Mouse (Mus musculus) mouse embryonic stem cell (cell line): ENCODE measurements around the gene Top1.

Experiments
- in situ Hi-C, 2 experiments: fragments of 300-500 bp; cut with MboI; formaldehyde crosslinking; loops; 1 replicate in 1 of 2; 3 replicates in 1 of 2; pipeline ENCODE4 v1.14.3; 2019 to 2020; ENCODE audit warnings: low sequenced_read_pairs in 2 of 2, low pct_unique_long_range_greater_than_20kb in 1 of 2, mixed read lengths in 1 of 2; ENCODE audit not compliant: unreplicated experiment in 1 of 2

Gene Top1

GRCm38 (mm10) chr2:160645614-160646137 is at the start of gene Top1:
TSS of gene Top1 (plus strand) at chr2:160645888.
- in situ Hi-C loops, result no loop called here

GRCm38 (mm10) chr2:160597582-160598281 is 48.0 kb upstream of the Top1 start:
- in situ Hi-C loops, result loop anchor here (10.0 to 25.0 kb wide), 2 partner anchors 287 to 1685 kb away; partner anchors contain the start of gene Lpin3 (in 1 of the 2)

- in situ Hi-C loops, result loop anchor here in 1 of 2 experiments (10.0 kb wide), 1 partner anchor 283 kb away; the partner anchor contains the start of gene Lpin3
Measured at GRCm38 (mm10) chr2:160601805-160602204, 43.9 kb upstream of the Top1 start.

- in situ Hi-C loops, result loop anchor here in 1 of 2 experiments (10.0 kb wide), 1 partner anchor 281 kb away; the partner anchor contains the start of gene Lpin3
Measured at GRCm38 (mm10) chr2:160603154-160603933, 42.3 kb upstream of the Top1 start.

GRCm38 (mm10) chr2:160610012-160610411 is 35.7 kb upstream of the Top1 start:
- in situ Hi-C loops, result no loop called here

- in situ Hi-C loops, result no loop called here
Measured at GRCm38 (mm10) chr2:160613186-160613919, 32.3 kb upstream of the Top1 start.

GRCm38 (mm10) chr2:160617741-160618140 is 27.9 kb upstream of the Top1 start:
- in situ Hi-C loops, result no loop called here

- in situ Hi-C loops, result no loop called here
Measured at GRCm38 (mm10) chr2:160618619-160619220, 27.0 kb upstream of the Top1 start.

- in situ Hi-C loops, result no loop called here
Measured at GRCm38 (mm10) chr2:160619300-160619699, 26.4 kb upstream of the Top1 start.

- in situ Hi-C loops, result no loop called here
Measured at GRCm38 (mm10) chr2:160619831-160620230, 25.9 kb upstream of the Top1 start.

- in situ Hi-C loops, result no loop called here
Measured at GRCm38 (mm10) chr2:160620279-160620963, 25.3 kb upstream of the Top1 start.

GRCm38 (mm10) chr2:160621001-160621448 is 24.7 kb upstream of the Top1 start:
- in situ Hi-C loops, result no loop called here

GRCm38 (mm10) chr2:160621661-160622211 is 24.0 kb upstream of the Top1 start:
- in situ Hi-C loops, result no loop called here

GRCm38 (mm10) chr2:160622646-160623045 is 23.0 kb upstream of the Top1 start:
- in situ Hi-C loops, result no loop called here

GRCm38 (mm10) chr2:160623745-160624144 is 21.9 kb upstream of the Top1 start:
- in situ Hi-C loops, result no loop called here

- in situ Hi-C loops, result no loop called here
Measured at GRCm38 (mm10) chr2:160627207-160628025, 18.3 kb upstream of the Top1 start.

- in situ Hi-C loops, result no loop called here
Measured at GRCm38 (mm10) chr2:160628055-160628454, 17.6 kb upstream of the Top1 start.
